Mouse (Mus musculus) C2C12 (cell line): ENCODE data around the gene Gm20388. TPM values are rescaled to one million over a fixed set of nuclear protein-coding genes. Genes with fewer than 3 reads are reported as not detected.

Source experiments
- H3K27me3 ChIP-seq: one replicate; pipeline ENCODE4 v1.6.1; 2011; ENCODE audit not compliant: control insufficient read depth, insufficient read depth, insufficient read length
- H3K36me3 ChIP-seq: one replicate; pipeline ENCODE4 v1.6.1; 2011; ENCODE audit not compliant: control insufficient read depth, insufficient read depth
- H3K4me3 ChIP-seq: one replicate; pipeline ENCODE4 v1.5.1; 2011; ENCODE audit warnings: mild to moderate bottlenecking, control low read depth; ENCODE audit not compliant: poor library complexity, insufficient read depth, severe bottlenecking
- H3K79me2 ChIP-seq: one replicate; pipeline ENCODE4 v1.6.1; 2011; ENCODE audit not compliant: control insufficient read depth, insufficient read depth
- H3K79me3 ChIP-seq: one replicate; pipeline ENCODE4 v1.6.1; 2011; ENCODE audit warnings: low read depth, control low read depth
- H3ac ChIP-seq: one replicate; pipeline ENCODE3; 2011; ENCODE audit warnings: low read depth; ENCODE audit not compliant: control insufficient read depth, insufficient read length
- CEBPB ChIP-seq: IDR thresholded peaks from one replicate; pipeline ENCODE4 v1.6.1; 2011; ENCODE audit warnings: low read depth, mild to moderate bottlenecking, control low read depth, moderate library complexity
- CTCF ChIP-seq: IDR thresholded peaks from one replicate; pipeline ENCODE4 v1.5.1; 2011; ENCODE audit not compliant: control insufficient read depth, insufficient read depth, insufficient read length
- FOSL1 ChIP-seq: IDR thresholded peaks from one replicate; pipeline ENCODE4 v1.8.0; 2011; ENCODE audit warnings: mild to moderate bottlenecking, low read length; ENCODE audit not compliant: poor library complexity, insufficient read depth, severe bottlenecking
- MAX ChIP-seq: IDR thresholded peaks from one replicate; pipeline ENCODE4 v1.6.1; 2011; ENCODE audit warnings: mild to moderate bottlenecking, control low read depth
- MYOD1 ChIP-seq: IDR thresholded peaks from one replicate; pipeline ENCODE4 v1.6.1; 2011; ENCODE audit warnings: low read depth; ENCODE audit not compliant: control insufficient read depth, insufficient read length
- MYOG ChIP-seq: IDR thresholded peaks from one replicate; pipeline ENCODE4 v1.6.1; 2011; ENCODE audit not compliant: control insufficient read depth, insufficient read length; ENCODE audit errors: extremely low read depth
- USF1 ChIP-seq: IDR thresholded peaks from one replicate; pipeline ENCODE4 v1.6.1; 2011; ENCODE audit warnings: low read depth, mild to moderate bottlenecking, control low read depth, moderate library complexity
- polyA plus RNA-seq: library from polyadenylated mRNA; unstranded; fragments of >200 nt; fragmentation: generic; extraction: Trizol; gene quantifications from one replicate; pipeline ENCODE4 v1.2.1, GENCODE M21; 2012; ENCODE audit warnings: missing spikeins

Gm20388 gene
- polyA plus RNA-seq, 1 experiment: 15.0 TPM

DNA sequence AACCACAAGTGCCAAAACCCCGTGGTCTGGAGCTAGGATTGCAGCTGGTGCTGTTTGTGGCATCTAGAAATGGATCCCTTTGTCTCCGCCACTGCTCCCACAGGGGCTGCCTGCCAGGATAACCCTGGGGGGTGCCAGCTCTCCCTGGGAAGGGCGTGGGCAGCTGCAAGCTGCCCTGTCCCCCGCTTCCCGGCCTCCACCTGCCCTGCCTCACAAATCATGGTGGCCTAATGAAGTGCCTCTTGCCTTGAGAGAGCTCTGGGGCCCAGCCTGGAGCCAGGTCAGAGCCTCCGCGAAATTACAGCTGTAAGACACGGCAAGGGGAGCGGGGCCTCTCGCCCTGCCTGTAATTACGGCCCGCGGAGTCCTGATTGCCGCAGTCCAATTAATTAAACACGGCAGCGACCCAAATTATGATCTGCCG is 539.0 kb downstream of the Gm20388 start:
- no peaks in the 10 kb centered on the region for H3K27me3 ChIP-seq
- H3K36me3 ChIP-seq: no peaks in the 10 kb centered on the region
- H3ac ChIP-seq: peak overlapping the region; percentile 27
- TF ChIP-seq MAX (no peak), USF1 (no peak), MYOD1 (peak; percentile 77)
- no peaks in the 10 kb centered on the region for H3K79me3 ChIP-seq
- no peak overlapping the region for H3K4me3 ChIP-seq
- H3K79me2 ChIP-seq: no peaks in the 10 kb centered on the region

DNA sequence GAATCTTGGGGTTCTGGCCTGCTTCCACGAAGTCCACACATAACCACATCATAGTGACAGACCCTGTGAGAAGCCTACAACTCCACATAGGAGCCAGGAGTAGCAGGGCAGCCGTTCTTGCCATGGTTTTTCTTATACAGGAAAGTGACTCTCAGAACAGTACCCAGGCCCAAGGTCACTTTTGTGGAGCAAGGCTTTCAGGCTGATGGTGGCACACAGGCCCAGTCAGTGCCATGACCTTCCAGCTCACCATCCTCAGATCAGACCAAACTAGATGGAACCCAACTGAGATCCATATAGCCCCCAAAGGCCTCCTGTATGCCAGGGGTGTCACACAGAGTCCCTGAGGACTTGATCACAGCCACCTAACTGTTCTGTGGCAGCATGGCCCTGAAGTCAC is 541.5 kb downstream of the Gm20388 start:
- Histone ChIP-seq H3K79me3 (no peaks in the 10 kb centered on the region), H3ac (no peak overlapping the region), H3K27me3 (no peaks in the 10 kb centered on the region), H3K36me3 (no peaks in the 10 kb centered on the region), H3K79me2 (no peaks in the 10 kb centered on the region), H3K4me3 (no peak overlapping the region)
- no peak for TF ChIP-seq FOSL1
- no peak for TF ChIP-seq CTCF
- TF ChIP-seq MYOD1: no peak
- TF ChIP-seq MAX: no peak
- no peak for TF ChIP-seq MYOG
- TF ChIP-seq CEBPB: no peak
- TF ChIP-seq USF1: no peak

DNA sequence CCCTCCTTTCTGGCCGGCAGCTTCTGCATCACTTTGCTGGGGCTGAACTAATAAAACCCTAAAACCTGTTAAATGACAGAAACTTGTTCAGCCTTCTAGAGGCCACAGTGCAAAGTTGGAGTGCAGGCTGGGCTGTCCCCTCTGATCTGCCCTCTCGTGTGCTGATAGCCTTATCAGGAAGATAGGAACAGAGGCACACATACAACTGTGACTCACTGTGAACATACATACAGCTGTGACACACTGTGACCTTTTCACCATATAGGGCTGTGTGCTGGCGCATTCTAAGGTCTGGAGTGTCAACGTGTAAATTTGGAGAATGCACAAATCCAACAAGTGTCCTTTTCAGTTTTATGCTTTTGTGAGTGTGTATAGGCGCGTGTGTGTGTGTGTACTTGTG is 543.8 kb downstream of the Gm20388 start:
- no peaks in the 10 kb centered on the region for H3K27me3 ChIP-seq
- no peak overlapping the region for H3K4me3 ChIP-seq
- H3K79me3 ChIP-seq: no peaks in the 10 kb centered on the region
- TF ChIP-seq MAX: no peak
- no peak for TF ChIP-seq CEBPB
- no peak for TF ChIP-seq MYOD1
- no peak for TF ChIP-seq FOSL1
- no peak for TF ChIP-seq CTCF
- no peak for TF ChIP-seq USF1
- no peak for TF ChIP-seq MYOG
- no peak overlapping the region for H3ac ChIP-seq
- H3K36me3 ChIP-seq: no peaks in the 10 kb centered on the region
- no peaks in the 10 kb centered on the region for H3K79me2 ChIP-seq

DNA sequence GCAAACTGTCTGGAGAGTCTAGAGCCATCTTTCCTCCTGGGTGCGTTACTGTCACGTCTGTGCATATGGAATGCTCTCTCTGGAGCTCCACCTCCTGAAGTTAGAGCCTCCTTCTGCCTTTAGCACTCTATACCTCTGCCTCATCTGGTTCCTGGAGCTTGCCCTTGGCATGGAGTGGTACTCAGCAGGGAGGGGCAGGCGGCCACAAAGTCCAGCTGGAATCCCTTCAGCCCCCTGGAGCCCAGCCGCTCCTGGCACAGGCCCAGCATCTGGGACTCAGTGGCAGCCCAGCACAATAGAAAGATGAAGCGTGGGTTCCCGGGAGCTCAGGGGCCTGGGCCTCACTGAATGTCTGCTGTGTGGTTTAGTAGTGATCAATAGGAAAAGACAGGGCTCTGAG is 549.7 kb downstream of the Gm20388 start:
- TF ChIP-seq MYOG (no peak), MAX (no peak), USF1 (no peak), CTCF (no peak), MYOD1 (no peak), FOSL1 (no peak), CEBPB (no peak)
- Histone ChIP-seq H3K27me3 (no peaks in the 10 kb centered on the region), H3K79me2 (no peaks in the 10 kb centered on the region), H3K36me3 (no peaks in the 10 kb centered on the region), H3K79me3 (no peaks in the 10 kb centered on the region), H3ac (no peak overlapping the region), H3K4me3 (no peak overlapping the region)

DNA sequence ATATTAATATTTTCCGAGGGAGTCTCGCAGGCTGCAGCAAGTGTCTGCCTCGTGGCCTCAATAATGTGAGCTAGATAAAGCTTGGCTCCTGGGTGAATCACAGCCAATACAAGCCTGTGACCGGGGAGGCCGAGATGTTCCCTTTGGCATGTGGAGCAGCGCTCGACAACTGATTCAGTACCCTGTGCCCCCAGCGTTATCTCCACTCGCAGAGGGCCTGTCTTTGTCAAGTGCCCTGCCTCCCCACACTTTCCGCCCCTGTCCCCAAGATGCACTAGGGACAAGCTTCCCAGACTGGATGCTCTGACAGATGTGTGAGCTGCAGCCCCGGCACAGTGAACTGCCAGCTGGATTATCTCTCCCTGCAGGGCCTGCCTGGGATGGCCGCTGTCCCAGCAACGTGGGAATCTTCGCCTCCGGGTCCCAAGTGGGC is 551.5 kb downstream of the Gm20388 start:
- Histone ChIP-seq H3K27me3 (no peaks in the 10 kb centered on the region), H3K79me3 (no peaks in the 10 kb centered on the region), H3K4me3 (no peak overlapping the region), H3K79me2 (no peaks in the 10 kb centered on the region), H3K36me3 (no peaks in the 10 kb centered on the region), H3ac (no peak overlapping the region)
- TF ChIP-seq MYOD1 (no peak), MAX (no peak), CEBPB (no peak), MYOG (no peak), CTCF (no peak), USF1 (no peak), FOSL1 (no peak)

DNA sequence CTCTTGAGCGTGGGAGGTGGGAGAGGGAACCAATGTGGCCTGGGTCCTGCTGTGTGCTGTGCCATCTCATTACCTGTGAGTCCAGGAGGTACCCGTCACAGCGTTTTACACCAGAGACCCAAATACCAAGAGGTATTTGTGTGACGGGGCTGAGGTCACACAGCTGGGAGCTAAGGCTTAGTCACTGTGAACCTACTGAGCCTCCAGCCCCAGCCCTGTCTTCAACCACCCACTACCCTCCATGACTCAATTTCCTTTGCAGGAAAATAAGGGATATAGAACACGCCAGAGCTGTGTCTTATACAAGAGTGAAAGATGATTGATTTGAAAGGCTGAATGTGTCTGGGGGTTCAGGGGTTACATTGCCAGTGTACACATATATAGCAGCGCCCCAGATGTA is 552.0 kb downstream of the Gm20388 start:
- Histone ChIP-seq H3K27me3 (no peaks in the 10 kb centered on the region), H3K36me3 (no peaks in the 10 kb centered on the region)

More for the DNA sequence above, 552.0 kb downstream of the Gm20388 start:
- Histone ChIP-seq H3K79me2 (no peaks in the 10 kb centered on the region), H3K4me3 (no peak overlapping the region), H3ac (no peak overlapping the region), H3K79me3 (no peaks in the 10 kb centered on the region)
- no peak for TF ChIP-seq CTCF
- TF ChIP-seq MAX: no peak
- no peak for TF ChIP-seq FOSL1
- TF ChIP-seq USF1: no peak
- no peak for TF ChIP-seq CEBPB
